Mouse (Mus musculus) ES-E14 (cell line): ENCODE measurements at regions not wholly inside any gene's neighbourhood (a gene's known extent, or its start where the extent isn't known, plus 50 kb on each side); places are given as distances from the start of the nearest gene placed in this dataset.

ENCODE experiments used
- HCFC1 ChIP-seq: IDR thresholded peaks from 2 replicates; pipeline ENCODE4 v1.6.1; 2012; ENCODE audit warnings: low read length, inconsistent platforms, borderline replicate concordance; ENCODE audit not compliant: insufficient read depth
- ZC3H11A ChIP-seq: IDR thresholded peaks from 2 replicates; pipeline ENCODE4 v1.6.1; 2012; ENCODE audit warnings: low read depth, mild to moderate bottlenecking, inconsistent platforms, low read length, borderline replicate concordance
- ZNF384 ChIP-seq: IDR thresholded peaks from 2 replicates; pipeline ENCODE4 v1.6.1; 2012; ENCODE audit warnings: low read depth, low read length, inconsistent platforms

DNA sequence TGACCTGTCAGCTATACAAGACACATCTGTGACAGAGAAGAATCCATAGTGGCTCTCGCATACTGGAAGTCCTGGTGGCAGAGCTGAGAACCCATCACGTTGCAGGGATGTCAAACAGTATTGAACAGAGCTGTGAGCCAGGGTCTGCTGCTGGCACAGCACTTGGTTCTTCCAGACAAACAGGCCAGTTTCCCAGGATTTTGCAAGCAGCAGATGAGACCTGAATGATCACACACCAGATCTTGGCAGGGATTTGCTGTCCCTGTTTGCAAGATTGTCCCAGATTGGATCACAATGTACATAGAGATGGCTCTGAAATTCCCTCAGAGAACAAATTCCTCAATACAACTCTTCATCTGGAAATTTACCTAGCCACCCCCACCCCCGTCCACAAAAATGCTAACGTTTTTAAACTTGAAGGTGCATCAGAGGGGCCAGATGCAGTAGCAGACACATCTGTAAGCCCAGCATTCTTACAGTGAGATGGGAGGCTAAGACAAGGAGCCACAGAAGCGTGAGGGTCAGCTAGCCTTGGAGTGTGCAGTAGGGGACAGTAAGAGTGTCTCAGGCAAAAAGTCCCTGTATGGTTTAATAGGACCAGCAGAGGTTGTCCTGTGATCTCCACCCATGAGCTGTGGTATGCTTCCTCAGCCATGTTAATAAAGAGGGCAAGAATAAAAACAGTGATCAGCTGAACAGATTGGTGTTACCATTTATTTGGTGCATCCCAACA lies 307.8 kb downstream of the Gadd45g start:
- no peak for TF ChIP-seq ZC3H11A
- no peak for TF ChIP-seq HCFC1
- no peak for TF ChIP-seq ZNF384
